Mouse (Mus musculus) kidney, embryonic 16.5 days (tissue): Measurements from ENCODE around the gene Gm28845. TPM values are rescaled to one million over a fixed set of nuclear protein-coding genes. Genes with fewer than 3 reads are reported as not detected.

ENCODE experiments used
- ATAC-seq: fragments of 200-750 bp; cut with Nextera tagmentation; 2 replicates; pipeline ENCODE4 v1.8.0; 2017; ENCODE audit warnings: moderate TSS enrichment; ENCODE audit not compliant: low FRiP score, low TSS enrichment
- H3K27ac ChIP-seq: fragments of 300-500 bp; sonication (generic); 2 replicates; pipeline ENCODE4 v1.5.1; 2014; ENCODE audit warnings: low read length
- H3K27me3 ChIP-seq: fragments of 300-500 bp; sonication (generic); 2 replicates; pipeline ENCODE4 v1.6.1; 2014; ENCODE audit warnings: low read length, control low read depth, mixed read lengths; ENCODE audit not compliant: insufficient read depth
- H3K36me3 ChIP-seq: fragments of 300-500 bp; sonication (generic); 2 replicates; pipeline ENCODE4 v1.6.1; 2014; ENCODE audit warnings: low read length, control low read depth, mixed read lengths; ENCODE audit not compliant: insufficient read depth
- H3K4me1 ChIP-seq: fragments of 300-500 bp; sonication (generic); 2 replicates; pipeline ENCODE4 v1.6.1; 2014; ENCODE audit warnings: low read length, control low read depth, mixed read lengths; ENCODE audit not compliant: insufficient read depth
- H3K4me2 ChIP-seq: fragments of 300-500 bp; sonication (generic); replicated peaks from 2 replicates; pipeline ENCODE4 v1.6.1; 2014; ENCODE audit warnings: low read depth, low read length
- H3K4me3 ChIP-seq: fragments of 300-500 bp; sonication (generic); 2 replicates; pipeline ENCODE4 v1.5.1; 2014; ENCODE audit warnings: mild to moderate bottlenecking, low read length
- H3K9ac ChIP-seq: fragments of 300-500 bp; sonication (generic); replicated peaks from 2 replicates; pipeline ENCODE4 v1.6.1; 2014; ENCODE audit warnings: low read length
- H3K9me3 ChIP-seq: fragments of 300-500 bp; sonication (generic); 2 replicates; pipeline ENCODE4 v1.6.1; 2016; ENCODE audit warnings: low read length, control low read depth
- WGBS: fragments of 180-500 bp; shearing (Covaris S2); extraction: QIAGEN DNeasy Blood & Tissue Kit; methylation state at CpG from one replicate; pipeline ENCODE4 v1.1.7; 2014; 5-methylcytosine and 5-hydroxymethylcytosine counted together
- polyA plus RNA-seq: library from polyadenylated mRNA; unstranded; fragments of >200 nt; fragmentation: Nextera tagmentation; extraction: Ambion mirVana; gene quantifications from 2 replicates; pipeline ENCODE4 v1.2.1, GENCODE M21; 2015

Gm28845 gene
- polyA plus RNA-seq, 1 experiment from 2014 or later = 0.29 TPM

DNA sequence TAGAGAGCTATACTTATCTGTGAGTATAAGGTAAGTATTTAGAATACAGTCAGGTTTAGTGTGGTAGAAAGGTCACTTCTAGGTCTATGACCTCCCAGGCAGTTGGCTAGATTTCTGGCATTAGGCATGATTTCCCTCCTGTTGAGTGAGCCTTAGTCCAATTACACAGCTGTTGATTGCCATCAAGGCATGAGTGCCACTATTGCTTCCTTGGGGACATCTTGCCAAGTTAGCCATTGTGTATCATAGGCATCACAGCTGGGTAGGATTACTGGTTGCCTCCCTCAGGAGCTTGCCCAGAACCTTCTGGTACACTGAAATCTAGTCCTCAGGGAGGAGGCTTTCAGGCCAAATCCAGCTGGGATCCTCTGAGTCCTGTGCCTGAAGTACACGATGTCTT, 13.5 kb upstream of the Gm28845 start:
- H3K9ac ChIP-seq = no peak overlapping the region

DNA sequence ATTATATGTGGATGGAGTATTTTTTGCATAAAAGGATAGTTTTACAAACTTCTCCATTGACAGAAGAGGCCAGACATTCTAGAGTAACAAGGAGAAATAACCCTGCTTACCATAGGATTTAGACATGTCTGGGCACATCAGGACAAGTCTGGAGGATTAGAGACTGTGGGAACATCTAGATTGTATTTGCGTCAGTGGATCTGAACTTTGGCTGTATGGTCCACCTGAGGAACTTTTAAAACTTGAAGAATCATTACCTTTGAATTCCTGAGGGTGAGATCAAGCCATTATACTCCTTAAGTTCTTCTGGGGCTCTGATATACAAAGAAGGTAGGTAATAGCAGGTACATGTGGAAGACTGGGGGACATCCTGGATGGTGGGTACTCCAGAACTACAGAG, 12.3 kb upstream of the Gm28845 start:
- no peak for ATAC-seq
- no peak overlapping the region for H3K4me2 ChIP-seq
- no peak overlapping the region for H3K27ac ChIP-seq
- no peaks in the 10 kb centered on the region for H3K9me3 ChIP-seq
- H3K27me3 ChIP-seq = no peaks in the 10 kb centered on the region
- H3K9ac ChIP-seq = no peak overlapping the region
- H3K4me1 ChIP-seq = peaks cover 3% of the 10 kb centered on the region; the same call in 1 of the 2 replicates
- 93% methylated on average over 1 of the region's 1 CpGs for WGBS
- no peaks in the 10 kb centered on the region for H3K36me3 ChIP-seq
- no peak overlapping the region for H3K4me3 ChIP-seq

More for the DNA sequence above, 13.5 kb upstream of the Gm28845 start:
- H3K36me3 ChIP-seq = no peaks in the 10 kb centered on the region
- H3K4me2 ChIP-seq = no peak overlapping the region
- WGBS = 93% methylated on average over 1 of the region's 1 CpGs
- H3K27me3 ChIP-seq = no peaks in the 10 kb centered on the region
- H3K4me3 ChIP-seq = no peak overlapping the region
- H3K9me3 ChIP-seq = no peaks in the 10 kb centered on the region
- no peak overlapping the region for H3K27ac ChIP-seq
- ATAC-seq = no peak
- H3K4me1 ChIP-seq = peaks cover 3% of the 10 kb centered on the region; the same call in 1 of the 2 replicates

DNA sequence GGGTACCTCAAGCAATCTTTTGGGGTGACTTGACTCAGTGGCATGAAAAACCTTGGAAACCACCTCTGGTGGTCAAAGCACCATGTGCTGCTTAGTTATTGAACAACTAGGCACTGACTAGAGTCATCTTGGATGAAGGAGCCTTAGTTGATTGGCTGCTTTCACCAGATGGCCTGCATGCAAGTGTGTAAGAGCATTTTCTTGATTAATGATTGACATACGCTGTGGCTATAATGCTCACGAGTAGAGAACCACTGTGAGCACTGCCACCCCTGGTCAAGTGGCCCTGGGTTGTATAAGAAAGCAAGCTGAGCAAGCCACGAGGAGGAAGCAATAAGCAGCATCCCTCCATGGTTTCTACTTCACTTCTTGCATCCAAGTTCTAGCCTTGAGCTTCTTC, 10.9 kb upstream of the Gm28845 start:
- H3K4me2 ChIP-seq = no peak overlapping the region
- no peak overlapping the region for H3K9ac ChIP-seq
- H3K9me3 ChIP-seq = no peaks in the 10 kb centered on the region
- WGBS = 72% methylated on average over 3 of the region's 3 CpGs
- no peaks in the 10 kb centered on the region for H3K27me3 ChIP-seq
- H3K4me1 ChIP-seq = peaks cover 3% of the 10 kb centered on the region; the same call in 1 of the 2 replicates
- H3K27ac ChIP-seq = peak overlapping the region; percentile 26; the same call in 1 of the 2 replicates
- no peaks in the 10 kb centered on the region for H3K36me3 ChIP-seq
- peak; percentile 79; the same call in 1 of the 2 replicates for ATAC-seq
- no peak overlapping the region for H3K4me3 ChIP-seq

DNA sequence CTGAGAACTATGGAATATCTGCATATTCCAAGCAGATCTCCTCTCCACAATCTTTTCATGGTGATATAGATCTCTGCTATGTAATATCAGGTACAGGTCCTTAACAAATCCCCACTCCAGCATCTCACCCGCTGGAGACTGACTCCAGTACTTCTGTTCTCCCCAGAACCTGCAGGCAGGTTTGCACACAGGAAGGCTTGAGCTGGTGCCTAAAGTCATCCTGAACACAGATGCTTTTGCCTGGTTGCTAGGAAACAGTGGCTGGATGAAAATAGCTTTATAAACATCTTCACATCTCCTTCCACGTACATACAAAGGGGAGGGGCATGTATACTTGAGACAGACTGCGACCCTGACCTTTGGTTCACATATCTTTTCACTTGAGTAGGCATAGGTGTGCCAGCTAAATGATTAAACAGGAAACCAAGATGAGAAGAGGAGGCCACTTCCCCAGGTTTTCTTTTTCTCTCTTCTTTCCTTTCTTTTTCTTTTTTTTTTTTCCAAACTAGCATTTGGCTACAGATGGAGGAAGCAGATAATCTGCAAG, 10.3 kb upstream of the Gm28845 start:
- H3K4me2 ChIP-seq = no peak overlapping the region
- H3K27ac ChIP-seq = peak overlapping the region; percentile 26; the same call in 1 of the 2 replicates
- H3K9ac ChIP-seq = no peak overlapping the region
- 0 out of 2 replicates have a peak, but pooled peaks have one; percentile 23 for ATAC-seq
- H3K4me3 ChIP-seq = no peak overlapping the region
- no peaks in the 10 kb centered on the region for H3K27me3 ChIP-seq
- no peaks in the 10 kb centered on the region for H3K9me3 ChIP-seq
- WGBS = 63% methylated on average over 3 of the region's 3 CpGs
- H3K36me3 ChIP-seq = no peaks in the 10 kb centered on the region
- peaks cover 3% of the 10 kb centered on the region; the same call in 1 of the 2 replicates for H3K4me1 ChIP-seq

DNA sequence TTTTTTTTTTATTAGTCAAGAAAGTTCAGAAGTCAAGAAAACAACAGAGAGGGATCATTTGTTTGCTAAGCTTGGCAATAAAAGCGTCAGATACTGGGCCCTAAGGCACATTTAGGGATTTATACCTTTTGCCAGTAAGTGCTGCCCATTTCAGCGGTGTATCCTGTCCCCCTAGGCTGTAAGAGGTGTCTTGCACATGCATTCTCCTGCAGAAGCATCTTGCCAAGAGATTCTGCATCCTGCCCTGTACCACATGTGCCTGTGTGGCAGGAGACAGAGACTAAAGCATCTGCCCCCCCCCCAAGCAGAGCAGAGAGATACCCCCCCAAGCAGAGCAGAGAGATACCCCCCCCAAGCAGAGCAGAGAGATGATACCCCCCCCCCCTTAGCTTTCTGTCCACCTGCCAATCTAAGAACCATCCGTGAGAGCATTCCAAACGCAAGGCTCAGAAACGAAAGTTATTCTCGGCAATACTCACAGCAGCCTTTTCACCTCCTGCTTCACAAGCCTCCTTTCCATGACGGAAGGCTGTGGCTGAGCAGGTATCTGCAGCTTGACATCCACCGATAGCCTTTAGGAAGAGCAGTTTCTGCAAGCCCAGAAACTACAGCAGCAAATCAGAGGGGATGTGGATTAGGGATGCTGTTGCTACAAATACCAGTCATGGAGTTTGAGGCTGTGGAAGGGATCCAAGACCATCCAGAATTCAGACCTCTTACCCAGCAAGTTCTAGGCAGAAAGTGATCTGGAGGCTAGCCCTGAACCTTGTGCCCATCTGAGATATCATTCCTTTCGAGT, 3.4 kb upstream of the Gm28845 start, which contains the start of gene D630023F18Rik:
TSS of gene D630023F18Rik (minus strand) at position 641 of the 799 bp plus-strand sequence.
- Histone ChIP-seq H3K9me3 (no peaks in the 10 kb centered on the region), H3K27ac (no peak within 1 kb of the TSS), H3K27me3 (no peaks in the 10 kb centered on the region), H3K9ac (no peak within 1 kb of the TSS), H3K36me3 (no peaks in the 10 kb centered on the region), H3K4me1 (no peaks in the 10 kb centered on the region; the same call in 1 of the 2 replicates), H3K4me2 (peak within 1 kb of the TSS; percentile 38), H3K4me3 (peak within 1 kb of the TSS; percentile 24)
- no peak for ATAC-seq
- 22% methylated on average over 9 of the region's 9 CpGs for WGBS

DNA sequence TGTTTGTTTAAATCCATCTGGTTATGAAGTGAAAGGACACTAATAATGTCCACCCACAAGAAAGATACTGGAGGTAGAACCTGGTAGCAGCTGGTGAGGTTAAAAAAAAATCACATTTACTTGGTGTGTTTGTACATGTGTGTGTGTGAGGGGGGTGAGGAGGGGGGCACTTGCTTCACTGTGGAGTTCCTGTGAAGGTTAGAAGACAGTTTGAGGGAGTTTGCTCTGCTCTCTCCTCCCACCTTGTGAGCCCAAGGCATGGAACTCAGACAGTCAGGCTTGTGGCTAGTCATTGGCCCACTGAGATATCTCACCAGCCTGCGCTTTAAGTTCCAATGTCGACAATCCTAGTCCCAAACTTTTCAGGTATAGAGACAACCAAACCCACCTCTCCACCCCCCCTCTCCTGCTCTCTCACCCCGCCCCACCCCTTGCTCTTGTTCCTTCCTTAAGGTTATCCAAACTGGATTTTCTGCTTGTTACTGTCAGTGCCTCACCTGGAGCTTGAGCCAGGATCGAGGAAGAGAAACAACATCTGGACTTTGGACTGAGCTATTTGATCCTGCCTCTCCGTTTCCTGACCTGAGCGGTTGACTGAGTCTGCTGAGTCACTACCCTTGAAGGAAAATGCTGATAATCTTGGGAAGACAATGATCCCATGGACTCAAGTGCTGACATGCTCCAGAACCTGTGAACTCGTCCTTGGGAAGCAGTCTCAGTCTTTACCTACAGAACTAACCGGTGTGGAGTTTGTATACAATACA, 1.0 kb downstream of the Gm28845 start:
- 48% methylated on average over 8 of the region's 8 CpGs for WGBS
- H3K4me1 ChIP-seq = no peaks in the 10 kb centered on the region; the same call in none of the 2 replicates
- peak; percentile 63 for ATAC-seq
- peak overlapping the region; percentile 57 for H3K27ac ChIP-seq
- H3K27me3 ChIP-seq = no peaks in the 10 kb centered on the region
- H3K36me3 ChIP-seq = no peaks in the 10 kb centered on the region
- H3K4me3 ChIP-seq = no peak overlapping the region
- no peak overlapping the region for H3K4me2 ChIP-seq
- no peaks in the 10 kb centered on the region for H3K9me3 ChIP-seq
- H3K9ac ChIP-seq = no peak overlapping the region

DNA sequence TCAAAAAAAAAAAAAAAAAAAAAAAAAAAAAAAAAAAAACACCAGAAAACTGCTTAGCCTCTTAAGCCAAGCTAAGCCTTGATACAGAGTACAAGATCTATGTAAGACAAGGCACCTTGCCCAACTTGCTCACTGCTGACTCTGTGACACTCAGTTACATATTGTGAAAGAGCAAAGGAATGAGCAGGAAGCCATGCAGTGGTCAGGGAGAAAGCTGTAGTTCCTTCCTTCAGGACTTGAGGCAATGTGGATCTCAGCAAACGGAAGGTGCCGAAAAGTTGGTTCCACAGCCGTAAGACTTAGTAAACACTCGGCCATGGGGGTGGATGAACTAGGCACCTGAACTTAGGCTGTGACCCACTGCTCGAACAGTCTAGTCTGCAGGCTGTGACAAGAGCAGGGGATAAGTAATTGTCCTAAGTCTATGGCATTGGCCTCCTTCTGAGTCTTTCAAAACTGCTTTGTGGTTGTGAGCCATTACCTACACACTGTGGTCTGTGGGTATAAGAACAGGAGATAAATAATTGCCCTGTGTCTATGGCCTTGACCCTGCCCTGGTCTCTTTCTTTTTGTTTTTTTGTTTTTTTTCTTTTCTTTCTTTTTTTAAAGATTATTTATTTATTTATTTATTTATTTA, 5.7 kb downstream of the Gm28845 start:
- H3K4me1 ChIP-seq = peaks cover 9% of the 10 kb centered on the region
- no peak overlapping the region for H3K4me2 ChIP-seq
- no peak for ATAC-seq
- H3K4me3 ChIP-seq = no peak overlapping the region
- 90% methylated on average over 5 of the region's 5 CpGs for WGBS
- H3K9ac ChIP-seq = no peak overlapping the region
- no peaks in the 10 kb centered on the region for H3K27me3 ChIP-seq
- H3K9me3 ChIP-seq = no peaks in the 10 kb centered on the region
- H3K27ac ChIP-seq = 0 out of 2 replicates have a peak overlapping the region, but pooled peaks have one; percentile 31
- no peaks in the 10 kb centered on the region for H3K36me3 ChIP-seq

DNA sequence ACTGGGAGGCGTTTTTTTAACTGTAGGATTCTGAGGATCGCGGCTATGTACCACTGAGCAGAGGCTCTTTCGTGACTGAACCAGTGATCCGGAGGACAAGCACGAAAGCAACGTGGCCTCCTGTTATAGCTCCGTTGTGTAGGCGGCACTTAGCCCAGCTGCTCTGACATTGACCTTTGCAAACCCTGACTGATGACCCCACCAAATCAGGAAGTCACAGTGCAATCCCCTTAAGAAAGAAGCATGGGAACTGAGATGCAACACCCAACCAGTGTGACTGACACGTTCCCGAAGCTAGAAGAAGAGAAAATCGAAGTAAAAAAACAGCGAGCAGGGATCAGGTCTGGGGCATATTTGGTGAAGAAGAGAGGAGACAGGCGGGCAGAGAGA, 6.6 kb downstream of the Gm28845 start:
- ATAC-seq = peak; percentile 61
- H3K36me3 ChIP-seq = no peaks in the 10 kb centered on the region
- 0 out of 2 replicates have a peak overlapping the region, but pooled peaks have one; percentile 25 for H3K9ac ChIP-seq
- H3K27me3 ChIP-seq = no peaks in the 10 kb centered on the region
- no peaks in the 10 kb centered on the region for H3K9me3 ChIP-seq
- H3K4me1 ChIP-seq = peaks cover 9% of the 10 kb centered on the region
- WGBS = 24% methylated on average over 14 of the region's 14 CpGs
- peak overlapping the region; percentile 48 for H3K4me2 ChIP-seq
- peak overlapping the region; percentile 79 for H3K27ac ChIP-seq
- H3K4me3 ChIP-seq = peak overlapping the region; percentile 25; the same call in 1 of the 2 replicates
